Mouse (Mus musculus) spleen, adult 2 months (tissue): ENCODE measurements at regions not wholly inside any gene's neighbourhood (a gene's known extent, or its start where the extent isn't known, plus 50 kb on each side); places are given as distances from the start of the nearest gene placed in this dataset.

Experiments used
- CTCF ChIP-seq: fragments of 200-500 bp; IDR thresholded peaks from 2 replicates; pipeline ENCODE4 v1.5.1; 2011; ENCODE audit warnings: mild to moderate bottlenecking, inconsistent platforms; ENCODE audit not compliant: insufficient read depth, insufficient read length, insufficient replicate concordance; ENCODE audit errors: extremely low read depth
- POLR2A ChIP-seq: fragments of 200-500 bp; IDR thresholded peaks from 2 replicates; pipeline ENCODE4 v1.6.1; 2011; ENCODE audit warnings: low read depth, low read length, inconsistent platforms

GRCm38 (mm10) chr10:38118601-38119000 lies 703.0 kb downstream of the Rfpl4b start:
- TF ChIP-seq POLR2A (no peak), CTCF (no peak)
